Mouse (Mus musculus): ENCODE measurements around the gene Lnpep. TPM values are rescaled to one million over a fixed set of nuclear protein-coding genes. Genes with fewer than 3 reads are reported as not detected.

Gene Lnpep
- total and polyA plus RNA-seq, 3 experiments: 10.0 to 773 (median 20.7) TPM

DNA sequence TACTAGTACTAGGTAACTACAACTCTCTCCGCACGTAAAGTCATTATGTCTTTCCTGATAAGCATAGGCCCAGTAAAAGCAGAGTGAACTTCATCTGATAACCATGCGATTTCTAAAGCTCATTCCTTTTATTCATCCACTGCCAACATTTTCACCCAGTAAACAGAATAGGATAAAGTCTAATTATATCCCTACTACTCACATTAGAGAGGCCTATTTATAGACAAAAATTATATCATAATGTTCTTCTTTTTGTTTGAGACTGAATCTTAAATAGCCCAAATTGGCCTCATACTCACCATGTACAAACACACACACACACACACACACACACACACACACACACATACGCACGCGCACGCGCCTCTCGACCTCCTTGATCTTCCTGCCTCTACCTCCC lies 48.5 kb downstream of the Lnpep start:
- H3K27ac ChIP-seq (ENCODE audit: control insufficient read depth, low read depth, low read length): no peak overlapping the region
- no peak for DNase-seq (ENCODE audit: low read depth, low spot score)
- peaks cover 5% of the 10 kb centered on the region; the same call in 1 of the 2 replicates for H3K79me2 ChIP-seq (ENCODE audit: control insufficient read depth, insufficient read depth, low read length, poor library complexity)
- no peaks in the 10 kb centered on the region for H3K9me3 ChIP-seq (replicated peaks; ENCODE audit: insufficient read depth, low read length)
- no peaks in the 10 kb centered on the region for H3K27me3 ChIP-seq (ENCODE audit: control insufficient read depth in 1 of 2, insufficient read depth in 2 of 2, low read length in 2 of 2)
- H3K9ac ChIP-seq (ENCODE audit: control insufficient read depth, low read depth, low read length, poor library complexity, severe bottlenecking): no peak overlapping the region
- TF ChIP-seq MYB (IDR thresholded peaks at IDR 0.05; ENCODE audit: low read depth, low read length): no peak
- no peak for TF ChIP-seq SMC3 (IDR thresholded peaks at IDR 0.05; ENCODE audit: low read depth, low read length)
- TF ChIP-seq ZNF384 (IDR thresholded peaks at IDR 0.05; ENCODE audit: low read depth, low read length): no peak
- no peak for TF ChIP-seq KAT2A (conservative IDR thresholded peaks at IDR 0.05; ENCODE audit: low read depth, low read length)
- H3K4me1 ChIP-seq (ENCODE audit: control insufficient read depth in 1 of 2, insufficient read depth in 2 of 2, low read length in 2 of 2): no peaks in the 10 kb centered on the region
- H3K4me3 ChIP-seq (ENCODE audit: control insufficient read depth in 1 of 2, insufficient read depth in 1 of 2, low read depth in 2 of 2, low read length in 2 of 2): no peak overlapping the region
- peaks cover 0 to 12% of the 10 kb centered on the region in 2 experiments; a peak in 3 of 4 replicates for H3K36me3 ChIP-seq (ENCODE audit: control insufficient read depth in 1 of 2, insufficient read depth in 2 of 2, low read length in 2 of 2)

GRCm38 (mm10) chr17:17567071-17567470 lies 57.8 kb downstream of the Lnpep start:
- Histone ChIP-seq H3K9me3 (replicated peaks; ENCODE audit: insufficient read depth, low read length) (no peaks in the 10 kb centered on the region), H3K9ac (ENCODE audit: control insufficient read depth, low read depth, low read length, poor library complexity, severe bottlenecking) (no peak overlapping the region), H3K79me2 (ENCODE audit: control insufficient read depth, insufficient read depth, low read length, poor library complexity) (no peaks in the 10 kb centered on the region), H3K27me3 (ENCODE audit: control insufficient read depth in 1 of 2, insufficient read depth in 2 of 2, low read length in 2 of 2) (no peaks in the 10 kb centered on the region), H3K4me1 (ENCODE audit: control insufficient read depth in 1 of 2, insufficient read depth in 2 of 2, low read length in 2 of 2) (no peaks in the 10 kb centered on the region), H3K4me3 (ENCODE audit: control insufficient read depth in 1 of 2, insufficient read depth in 1 of 2, low read depth in 2 of 2, low read length in 2 of 2) (no peak overlapping the region), H3K36me3 (ENCODE audit: control insufficient read depth in 1 of 2, insufficient read depth in 2 of 2, low read length in 2 of 2) (peaks cover 0 to 22% of the 10 kb centered on the region in 2 experiments; a peak in 2 of 4 replicates), H3K27ac (ENCODE audit: control insufficient read depth, low read depth, low read length) (no peak overlapping the region)
- DNase-seq (ENCODE audit: low read depth, low spot score): peak; percentile 69
- TF ChIP-seq SMC3 (IDR thresholded peaks at IDR 0.05; ENCODE audit: low read depth, low read length) (peak; percentile 77), USF1 (IDR thresholded peaks at IDR 0.05; ENCODE audit: low read depth, low read length) (no peak), MAFK (IDR thresholded peaks at IDR 0.05; ENCODE audit: borderline replicate concordance, low read depth, low read length) (no peak), ZC3H11A (IDR thresholded peaks at IDR 0.05; ENCODE audit: low read depth, low read length) (peak; percentile 49), ETS1 (IDR thresholded peaks at IDR 0.05; ENCODE audit: low read depth, low read length) (no peak), CTCF (IDR thresholded peaks at IDR 0.05 in 2 of 3, conservative IDR thresholded peaks at IDR 0.05 in 1 of 3; ENCODE audit: control insufficient read depth in 1 of 3, insufficient read depth in 1 of 3, low read depth in 2 of 3, low read length in 3 of 3, poor library complexity in 1 of 3, severe bottlenecking in 1 of 3) (peak in 1 of 3 experiments; percentile 64; a peak in 3 of 6 replicates), MYC (IDR thresholded peaks at IDR 0.05; ENCODE audit: low read depth, low read length) (no peak), RAD21 (IDR thresholded peaks at IDR 0.05; ENCODE audit: low read depth, low read length) (peak; percentile 73), RCOR1 (IDR thresholded peaks at IDR 0.05; ENCODE audit: low read depth, low read length) (no peak)

DNA sequence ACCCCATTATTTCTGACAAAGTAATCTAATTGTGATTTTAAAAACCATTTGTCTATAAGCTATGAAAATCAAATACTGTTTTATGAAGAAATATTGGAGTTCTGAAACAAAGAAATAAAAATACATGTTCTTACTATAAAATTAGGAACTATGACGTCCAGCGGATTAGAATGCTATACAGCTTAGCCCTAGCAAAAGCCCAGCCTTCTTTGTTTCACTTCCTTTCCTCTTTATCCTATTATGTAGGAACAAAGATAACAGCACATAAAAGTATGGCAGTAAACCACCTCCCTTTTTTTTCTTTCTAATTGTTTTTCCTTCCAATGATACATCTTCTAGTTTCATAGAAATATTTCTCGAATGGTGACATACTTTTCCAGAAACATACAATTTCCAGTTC lies 75.9 kb downstream of the Lnpep start:
- Histone ChIP-seq H3K9ac (ENCODE audit: control insufficient read depth, low read depth, low read length, poor library complexity, severe bottlenecking) (no peak overlapping the region), H3K79me2 (ENCODE audit: control insufficient read depth, insufficient read depth, low read length, poor library complexity) (no peaks in the 10 kb centered on the region), H3K9me3 (replicated peaks; ENCODE audit: insufficient read depth, low read length) (no peaks in the 10 kb centered on the region), H3K27me3 (ENCODE audit: control insufficient read depth in 1 of 2, insufficient read depth in 2 of 2, low read length in 2 of 2) (no peaks in the 10 kb centered on the region), H3K27ac (ENCODE audit: control insufficient read depth, low read depth, low read length) (no peak overlapping the region), H3K4me1 (ENCODE audit: control insufficient read depth in 1 of 2, insufficient read depth in 2 of 2, low read length in 2 of 2) (no peaks in the 10 kb centered on the region), H3K36me3 (ENCODE audit: control insufficient read depth in 1 of 2, insufficient read depth in 2 of 2, low read length in 2 of 2) (peaks cover 0 to 23% of the 10 kb centered on the region in 2 experiments; a peak in 3 of 4 replicates), H3K4me3 (ENCODE audit: control insufficient read depth in 1 of 2, insufficient read depth in 1 of 2, low read depth in 2 of 2, low read length in 2 of 2) (no peak overlapping the region)
- DNase-seq (ENCODE audit: low read depth, low spot score): no peak
- no peak for TF ChIP-seq MAFK (IDR thresholded peaks at IDR 0.05; ENCODE audit: borderline replicate concordance, low read depth, low read length)
- no peak for TF ChIP-seq SIN3A (IDR thresholded peaks at IDR 0.05; ENCODE audit: low read length)
- TF ChIP-seq BHLHE40 (IDR thresholded peaks at IDR 0.05; ENCODE audit: borderline replicate concordance, low read depth, low read length): no peak
- no peak for TF ChIP-seq CHD1 (IDR thresholded peaks at IDR 0.05; ENCODE audit: low read depth, low read length)
- no peak for TF ChIP-seq SMC3 (IDR thresholded peaks at IDR 0.05; ENCODE audit: low read depth, low read length)
- no peak for TF ChIP-seq ZNF384 (IDR thresholded peaks at IDR 0.05; ENCODE audit: low read depth, low read length)
- TF ChIP-seq TCF12 (IDR thresholded peaks at IDR 0.05; ENCODE audit: low read depth, low read length): no peak
- no peak for TF ChIP-seq ZC3H11A (IDR thresholded peaks at IDR 0.05; ENCODE audit: low read depth, low read length)
